Mouse (Mus musculus) limb, embryonic 12.5 days (tissue): ENCODE results near the gene Kcnab3. TPM values are rescaled to one million over a fixed set of nuclear protein-coding genes. Genes with fewer than 3 reads are reported as not detected.

Experiments
- ATAC-seq: fragments of 200-750 bp; cut with Nextera tagmentation; 2 replicates; pipeline ENCODE4 v1.8.0; 2017; ENCODE audit warnings: low read depth, moderate TSS enrichment; ENCODE audit not compliant: insufficient number of reproducible peaks, insufficient read depth, low FRiP score, low TSS enrichment
- H3K27ac ChIP-seq: fragments of 300-500 bp; sonication (generic); 2 replicates; pipeline ENCODE4 v1.5.1; 2016; ENCODE audit warnings: mild to moderate bottlenecking, moderate library complexity
- H3K27me3 ChIP-seq: fragments of 300-500 bp; sonication (generic); 2 replicates; pipeline ENCODE4 v1.6.1; 2016; ENCODE audit warnings: mild to moderate bottlenecking, moderate library complexity
- H3K36me3 ChIP-seq: fragments of 300-500 bp; sonication (generic); 2 replicates; pipeline ENCODE4 v1.6.1; 2016; ENCODE audit warnings: mild to moderate bottlenecking, moderate library complexity
- H3K4me1 ChIP-seq: fragments of 300-500 bp; sonication (generic); replicated peaks from 2 replicates; pipeline ENCODE4 v1.6.1; 2016
- H3K4me2 ChIP-seq: fragments of 300-500 bp; sonication (generic); 2 replicates; pipeline ENCODE4 v1.6.1; 2016; ENCODE audit warnings: mild to moderate bottlenecking, moderate library complexity
- H3K4me3 ChIP-seq: fragments of 300-500 bp; sonication (generic); replicated peaks from 2 replicates; pipeline ENCODE4 v1.5.1; 2016; ENCODE audit warnings: mild to moderate bottlenecking
- H3K9ac ChIP-seq: fragments of 300-500 bp; sonication (generic); replicated peaks from 2 replicates; pipeline ENCODE4 v1.6.1; 2016; ENCODE audit warnings: mild to moderate bottlenecking, moderate library complexity
- H3K9me3 ChIP-seq: fragments of 300-500 bp; sonication (generic); 2 replicates; pipeline ENCODE4 v1.6.1; 2016; ENCODE audit warnings: mild to moderate bottlenecking, moderate library complexity
- WGBS: fragments of 180-500 bp; shearing (Covaris S2); methylation state at CpG from one replicate; pipeline ENCODE4 v1.1.7; 2016; 5-methylcytosine and 5-hydroxymethylcytosine counted together
- polyA plus RNA-seq: library from polyadenylated mRNA; unstranded; fragments of >200 nt; fragmentation: Nextera tagmentation; extraction: Ambion mirVana; gene quantifications from 2 replicates; pipeline ENCODE4 v1.2.1, GENCODE M21; 2016

Gene Kcnab3
- polyA plus RNA-seq, 1 experiment from 2014 or later: 1.9 TPM

GRCm38 (mm10) chr11:69371601-69372000 lies 45.5 kb downstream of the Kcnab3 start:
- H3K36me3 ChIP-seq: peaks cover 43% of the 10 kb centered on the region
- H3K4me2 ChIP-seq: peak overlapping the region; percentile 39
- peaks cover 29% of the 10 kb centered on the region for H3K4me1 ChIP-seq
- H3K4me3 ChIP-seq: peak overlapping the region; percentile 6; the same call in 1 of the 2 replicates
- H3K27ac ChIP-seq: peak overlapping the region; percentile 76; the same call in 1 of the 2 replicates
- H3K9ac ChIP-seq: peak overlapping the region; percentile 40
- H3K27me3 ChIP-seq: no peaks in the 10 kb centered on the region
- peaks cover 6% of the 10 kb centered on the region; the same call in 1 of the 2 replicates for H3K9me3 ChIP-seq
- no peak for ATAC-seq
- WGBS: 48% methylated on average over 12 of the region's 12 CpGs

- peaks cover 29% of the 10 kb centered on the region for H3K4me1 ChIP-seq
- H3K36me3 ChIP-seq: peaks cover 49% of the 10 kb centered on the region
- H3K4me2 ChIP-seq: peak overlapping the region; percentile 39; the same call in 1 of the 2 replicates
- 0 out of 2 replicates have a peak overlapping the region, but pooled peaks have one; percentile 6 for H3K4me3 ChIP-seq
- H3K27me3 ChIP-seq: no peaks in the 10 kb centered on the region
- peaks cover 6% of the 10 kb centered on the region; the same call in 1 of the 2 replicates for H3K9me3 ChIP-seq
- WGBS: 63% methylated on average over 12 of the region's 12 CpGs
- peak overlapping the region; percentile 41; the same call in 1 of the 2 replicates for H3K27ac ChIP-seq
- peak overlapping the region; percentile 40 for H3K9ac ChIP-seq
- no peak for ATAC-seq
Measured at GRCm38 (mm10) chr11:69372056-69372779, 46.2 kb downstream of the Kcnab3 start.

GRCm38 (mm10) chr11:69372780-69373170 lies 46.7 kb downstream of the Kcnab3 start:
- 64% methylated on average over 3 of the region's 3 CpGs for WGBS
- no peaks in the 10 kb centered on the region for H3K27me3 ChIP-seq
- no peak overlapping the region for H3K9ac ChIP-seq
- no peak overlapping the region for H3K4me3 ChIP-seq
- H3K4me2 ChIP-seq: no peak overlapping the region
- peaks cover 55% of the 10 kb centered on the region for H3K36me3 ChIP-seq
- peaks cover 27% of the 10 kb centered on the region for H3K4me1 ChIP-seq
- peaks cover 6% of the 10 kb centered on the region; the same call in 1 of the 2 replicates for H3K9me3 ChIP-seq
- no peak for ATAC-seq
- peak overlapping the region; percentile 41; the same call in 1 of the 2 replicates for H3K27ac ChIP-seq

GRCm38 (mm10) chr11:69373223-69373965 lies 47.3 kb downstream of the Kcnab3 start:
- Histone ChIP-seq H3K4me1 (peaks cover 23% of the 10 kb centered on the region), H3K27me3 (no peaks in the 10 kb centered on the region), H3K4me2 (no peak overlapping the region), H3K9ac (no peak overlapping the region), H3K27ac (no peak overlapping the region), H3K36me3 (peaks cover 60% of the 10 kb centered on the region), H3K4me3 (no peak overlapping the region), H3K9me3 (peaks cover 6% of the 10 kb centered on the region; the same call in 1 of the 2 replicates)
- WGBS: 90% methylated on average over 16 of the region's 16 CpGs
- no peak for ATAC-seq

- Histone ChIP-seq H3K9ac (no peak overlapping the region), H3K4me3 (no peak overlapping the region), H3K4me2 (no peak overlapping the region), H3K36me3 (peaks cover 73% of the 10 kb centered on the region), H3K4me1 (peaks cover 18% of the 10 kb centered on the region), H3K27me3 (no peaks in the 10 kb centered on the region), H3K27ac (no peak overlapping the region), H3K9me3 (peaks cover 6% of the 10 kb centered on the region; the same call in 1 of the 2 replicates)
- WGBS: 91% methylated on average over 4 of the region's 4 CpGs
- ATAC-seq: no peak
Measured at GRCm38 (mm10) chr11:69375646-69376045, 49.6 kb downstream of the Kcnab3 start.

GRCm38 (mm10) chr11:69377766-69378165 lies 51.7 kb downstream of the Kcnab3 start:
- H3K4me1 ChIP-seq: no peaks in the 10 kb centered on the region
- no peak overlapping the region for H3K27ac ChIP-seq
- H3K36me3 ChIP-seq: peaks cover 62% of the 10 kb centered on the region
- WGBS: 80% methylated on average over 3 of the region's 3 CpGs
- no peak overlapping the region for H3K4me3 ChIP-seq
- H3K9me3 ChIP-seq: peaks cover 2% of the 10 kb centered on the region; the same call in 1 of the 2 replicates
- no peak for ATAC-seq
- H3K9ac ChIP-seq: no peak overlapping the region
- H3K4me2 ChIP-seq: no peak overlapping the region
- no peaks in the 10 kb centered on the region for H3K27me3 ChIP-seq

- WGBS: 86% methylated on average over 3 of the region's 3 CpGs
- no peak for ATAC-seq
Measured at GRCm38 (mm10) chr11:69379600-69379999, 53.5 kb downstream of the Kcnab3 start.

GRCm38 (mm10) chr11:69381356-69381755 lies 55.3 kb downstream of the Kcnab3 start:
- Histone ChIP-seq H3K36me3 (peaks cover 46% of the 10 kb centered on the region), H3K9me3 (no peaks in the 10 kb centered on the region), H3K4me3 (no peak overlapping the region), H3K27ac (no peak overlapping the region), H3K4me1 (no peaks in the 10 kb centered on the region), H3K4me2 (no peak overlapping the region), H3K27me3 (no peaks in the 10 kb centered on the region), H3K9ac (no peak overlapping the region)
- WGBS: 85% methylated on average over 6 of the region's 6 CpGs
- ATAC-seq: no peak

More at GRCm38 (mm10) chr11:69379600-69379999, 53.5 kb downstream of the Kcnab3 start:
- H3K4me2 ChIP-seq: no peak overlapping the region
- no peak overlapping the region for H3K9ac ChIP-seq
- no peaks in the 10 kb centered on the region for H3K4me1 ChIP-seq
- peaks cover 56% of the 10 kb centered on the region for H3K36me3 ChIP-seq
- no peak overlapping the region for H3K27ac ChIP-seq
- H3K4me3 ChIP-seq: no peak overlapping the region
- H3K9me3 ChIP-seq: no peaks in the 10 kb centered on the region
- no peaks in the 10 kb centered on the region for H3K27me3 ChIP-seq

Other genes starting within 250 kb of the Kcnab3 start
- gene Vamp2, start 237.8 kb upstream of the Kcnab3 start, polyA plus RNA-seq: 68.0 and 79.5 TPM in 2 replicates
- 7.2 and 10.4 TPM in 2 replicates for gene Per1, start 231.0 kb upstream of the Kcnab3 start, polyA plus RNA-seq
- 0.56 and 0.74 TPM in 2 replicates for gene Hes7, start 205.9 kb upstream of the Kcnab3 start, polyA plus RNA-seq
- gene 9130213A22Rik, start 203.7 kb upstream of the Kcnab3 start, polyA plus RNA-seq: 0.22 and 0.76 TPM in 2 replicates
- 0.58 and 0.77 TPM in 2 replicates for gene Aloxe3, start 200.4 kb upstream of the Kcnab3 start, polyA plus RNA-seq
- 0.08 TPM in 1 of 2 replicates, not detected in the other for gene Alox12b, start 169.3 kb upstream of the Kcnab3 start, polyA plus RNA-seq
- 0.08 TPM in 1 of 2 replicates, not detected in the other for gene Alox8, start 128.4 kb upstream of the Kcnab3 start, polyA plus RNA-seq
- gene Gucy2e, start 89.2 kb upstream of the Kcnab3 start, polyA plus RNA-seq: 0.08 TPM in 1 of 2 replicates, not detected in the other
- 36.0 and 37.2 TPM in 2 replicates for gene Cntrob, start 2.5 kb upstream of the Kcnab3 start, polyA plus RNA-seq
- gene Trappc1, start 2.3 kb upstream of the Kcnab3 start, polyA plus RNA-seq: 136 and 151 TPM in 2 replicates
- gene Rnf227, start 14.2 kb downstream of the Kcnab3 start, polyA plus RNA-seq: 23.7 and 28.2 TPM in 2 replicates
- gene Chd3, start 43.1 kb downstream of the Kcnab3 start, polyA plus RNA-seq: 121 and 124 TPM in 2 replicates
- gene Naa38, start 69.2 kb downstream of the Kcnab3 start, polyA plus RNA-seq: 126 and 136 TPM in 2 replicates
- 42.5 and 42.6 TPM in 2 replicates for gene Cyb5d1, start 69.4 kb downstream of the Kcnab3 start, polyA plus RNA-seq
- gene Tmem88, start 72.0 kb downstream of the Kcnab3 start, polyA plus RNA-seq: 24.2 and 25.4 TPM in 2 replicates
- 45.4 and 49.1 TPM in 2 replicates for gene Kdm6b, start 87.4 kb downstream of the Kcnab3 start, polyA plus RNA-seq
- 1.9 and 3.3 TPM in 2 replicates for gene Dnah2, start 222.9 kb downstream of the Kcnab3 start, polyA plus RNA-seq
- 53.3 and 54.3 TPM in 2 replicates for gene Efnb3, start 233.9 kb downstream of the Kcnab3 start, polyA plus RNA-seq